Mouse (Mus musculus) forebrain, embryonic 16.5 days (tissue): ENCODE results near the gene Ppp1r12a. TPM values are rescaled to one million over a fixed set of nuclear protein-coding genes. Genes with fewer than 3 reads are reported as not detected.

Source experiments
- ATAC-seq: fragments of 200-750 bp; cut with Nextera tagmentation; 2 replicates; pipeline ENCODE4 v1.8.0; 2017; ENCODE audit warnings: mild to moderate bottlenecking, moderate library complexity
- H3K27ac ChIP-seq: fragments of 300-500 bp; sonication (generic); 2 replicates; pipeline ENCODE4 v1.5.1; 2014; ENCODE audit warnings: low read length, control low read depth
- H3K27me3 ChIP-seq: fragments of 300-500 bp; sonication (generic); replicated peaks from 2 replicates; pipeline ENCODE4 v1.6.1; 2014; ENCODE audit warnings: low read length; ENCODE audit not compliant: control insufficient read depth, insufficient read depth
- H3K36me3 ChIP-seq: fragments of 300-500 bp; sonication (generic); 2 replicates; pipeline ENCODE4 v1.6.1; 2014; ENCODE audit not compliant: control insufficient read depth, insufficient read depth
- H3K4me1 ChIP-seq: fragments of 300-500 bp; sonication (generic); replicated peaks from 2 replicates; pipeline ENCODE4 v1.6.1; 2014; ENCODE audit warnings: low read length; ENCODE audit not compliant: control insufficient read depth, insufficient read depth
- H3K4me2 ChIP-seq: fragments of 300-500 bp; sonication (generic); 2 replicates; pipeline ENCODE4 v1.6.1; 2014; ENCODE audit warnings: mild to moderate bottlenecking, low read length, control low read depth
- H3K4me3 ChIP-seq: fragments of 300-500 bp; sonication (generic); replicated peaks from 2 replicates; pipeline ENCODE4 v1.5.1; 2014; ENCODE audit warnings: mild to moderate bottlenecking, low read length, control low read depth
- H3K9ac ChIP-seq: fragments of 300-500 bp; sonication (generic); replicated peaks from 2 replicates; pipeline ENCODE4 v1.6.1; 2014; ENCODE audit warnings: low read depth, low read length, control low read depth
- H3K9me3 ChIP-seq: fragments of 300-500 bp; sonication (generic); 2 replicates; pipeline ENCODE4 v1.6.1; 2016; ENCODE audit warnings: low read length; ENCODE audit not compliant: control insufficient read depth
- WGBS: fragments of 180-500 bp; shearing (Covaris S2); extraction: QIAGEN DNeasy Blood & Tissue Kit; methylation state at CpG from one replicate; pipeline ENCODE4 v1.1.7; 2014; 5-methylcytosine and 5-hydroxymethylcytosine counted together
- polyA plus RNA-seq: library from polyadenylated mRNA; unstranded; fragments of >200 nt; fragmentation: Nextera tagmentation; extraction: Ambion mirVana; gene quantifications from 2 replicates; pipeline ENCODE4 v1.2.1, GENCODE M21; 2015

Gene Ppp1r12a
- polyA plus RNA-seq, 1 experiment from 2014 or later, result 81.7 TPM

DNA sequence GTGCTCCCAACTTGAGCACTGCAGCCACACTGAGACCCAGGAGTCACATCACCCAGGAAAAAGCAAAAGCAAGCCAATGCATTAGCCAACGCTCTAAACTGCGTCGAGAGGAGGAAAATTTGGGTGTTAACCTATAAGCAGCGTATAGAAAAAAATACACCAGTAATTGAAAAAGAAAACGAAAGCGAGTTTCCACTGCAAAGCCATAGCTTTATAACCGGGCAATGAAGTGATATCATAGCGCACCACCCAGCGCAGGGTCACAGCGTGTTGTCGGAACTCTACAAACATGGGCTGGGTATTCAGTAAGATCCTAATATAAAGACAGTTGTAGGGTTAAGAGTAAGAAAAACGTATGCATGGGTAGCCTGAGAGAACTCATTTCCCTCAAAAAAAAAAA, 167.0 kb downstream of the Ppp1r12a start:
- Histone ChIP-seq H3K4me1 (peaks cover 19% of the 10 kb centered on the region), H3K36me3 (no peaks in the 10 kb centered on the region), H3K4me2 (no peak overlapping the region), H3K27ac (no peak overlapping the region), H3K27me3 (peaks cover 15% of the 10 kb centered on the region), H3K9me3 (no peaks in the 10 kb centered on the region), H3K4me3 (no peak overlapping the region), H3K9ac (no peak overlapping the region)
- no peak for ATAC-seq
- WGBS, result 88% methylated on average over 12 of the region's 12 CpGs

- Histone ChIP-seq H3K36me3 (no peaks in the 10 kb centered on the region), H3K9ac (no peak overlapping the region), H3K4me3 (no peak overlapping the region), H3K27ac (no peak overlapping the region), H3K4me1 (peaks cover 19% of the 10 kb centered on the region), H3K9me3 (no peaks in the 10 kb centered on the region), H3K27me3 (peaks cover 15% of the 10 kb centered on the region), H3K4me2 (no peak overlapping the region)
- 84% methylated on average over 5 of the region's 5 CpGs for WGBS
- no peak for ATAC-seq
Measured at GRCm38 (mm10) chr10:108329771-108330170, 167.8 kb downstream of the Ppp1r12a start.

DNA sequence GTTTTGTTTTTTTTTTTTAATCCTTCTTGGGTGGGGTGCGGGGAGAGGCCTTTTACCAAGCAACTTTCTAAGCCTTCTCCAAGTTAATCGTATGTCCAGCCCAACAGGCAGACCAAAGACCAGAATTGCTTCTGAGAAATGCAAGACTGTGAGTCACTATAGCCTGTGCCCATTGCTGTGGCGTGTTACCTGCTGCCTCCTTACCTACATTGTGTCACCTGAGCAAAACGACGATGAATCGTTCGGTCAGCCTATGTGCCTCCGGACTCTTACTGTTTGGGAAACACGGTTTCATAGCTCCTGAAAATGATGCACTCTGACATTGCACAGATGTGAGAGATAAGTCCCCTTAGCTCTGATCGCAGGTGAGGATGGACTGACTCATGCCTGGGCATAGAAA, 169.0 kb downstream of the Ppp1r12a start:
- H3K4me1 ChIP-seq, result peaks cover 19% of the 10 kb centered on the region
- no peaks in the 10 kb centered on the region for H3K9me3 ChIP-seq
- ATAC-seq, result no peak
- no peak overlapping the region; the same call in 1 of the 2 replicates for H3K4me3 ChIP-seq
- peaks cover 15% of the 10 kb centered on the region for H3K27me3 ChIP-seq
- peak overlapping the region; percentile 99 for H3K4me2 ChIP-seq
- H3K9ac ChIP-seq, result no peak overlapping the region
- no peak overlapping the region for H3K27ac ChIP-seq
- WGBS, result 9% methylated on average over 10 of the region's 10 CpGs
- no peaks in the 10 kb centered on the region for H3K36me3 ChIP-seq

GRCm38 (mm10) chr10:108331784-108332561, 170.0 kb downstream of the Ppp1r12a start, which contains the start of gene Pawr:
Gene Pawr (plus strand): TSS chr10:108332121.
- peak; percentile 82 for ATAC-seq
- H3K4me3 ChIP-seq, result peak within 1 kb of the TSS; percentile 69
- peak within 1 kb of the TSS; percentile 69 for H3K9ac ChIP-seq
- no peak within 1 kb of the TSS for H3K27ac ChIP-seq
- H3K4me1 ChIP-seq, result peaks cover 19% of the 10 kb centered on the region
- peaks cover 15% of the 10 kb centered on the region for H3K27me3 ChIP-seq
- H3K9me3 ChIP-seq, result no peaks in the 10 kb centered on the region
- under 1% methylated on average over 79 of the region's 85 CpGs for WGBS
- peak within 1 kb of the TSS; percentile 99 for H3K4me2 ChIP-seq
- H3K36me3 ChIP-seq, result no peaks in the 10 kb centered on the region

DNA sequence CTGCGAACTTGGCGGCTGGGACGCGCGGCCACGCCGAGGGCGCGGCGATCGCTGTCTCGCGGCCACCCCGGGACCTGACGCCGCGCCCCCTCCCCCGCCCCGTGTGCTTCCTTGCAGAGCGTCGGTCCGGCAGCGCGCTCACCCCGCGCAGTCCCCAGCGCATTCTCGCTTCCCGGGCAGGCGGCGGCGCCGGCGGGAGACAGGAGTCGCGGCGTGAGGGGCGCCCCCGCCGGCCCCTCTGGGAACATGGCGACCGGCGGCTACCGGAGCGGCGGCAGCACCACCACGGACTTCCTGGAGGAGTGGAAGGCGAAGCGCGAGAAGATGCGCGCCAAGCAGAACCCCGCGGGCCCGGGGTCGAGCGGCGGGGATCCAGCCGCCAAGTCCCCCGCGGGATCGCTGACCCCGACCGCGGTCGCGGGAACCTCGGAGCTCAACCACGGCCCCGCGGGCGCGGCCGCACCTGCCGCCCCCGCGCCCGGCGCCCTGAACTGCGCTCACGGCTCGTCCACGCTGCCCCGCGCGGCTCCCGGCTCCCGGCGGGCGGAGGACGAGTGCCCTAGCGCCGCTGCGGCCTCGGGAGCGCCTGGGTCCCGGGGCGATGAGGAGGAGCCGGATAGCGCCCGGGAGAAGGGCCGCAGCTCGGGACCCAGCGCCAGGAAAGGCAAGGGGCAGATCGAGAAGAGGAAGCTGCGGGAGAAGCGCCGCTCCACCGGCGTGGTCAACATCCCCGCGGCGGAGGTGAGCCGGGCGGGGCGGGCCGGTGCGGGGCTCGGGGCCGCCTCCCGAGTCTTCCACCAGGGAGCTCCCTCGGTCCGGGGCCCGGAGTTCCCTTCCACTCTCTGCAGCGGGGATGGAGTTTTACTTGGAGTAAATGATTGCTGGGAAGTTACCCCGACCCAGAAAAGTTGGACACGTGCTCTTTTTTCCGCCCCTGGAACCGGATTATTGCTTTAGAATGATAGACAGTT, 170.9 kb downstream of the Ppp1r12a start:
- WGBS, result under 1% methylated on average over 112 of the region's 129 CpGs
- Histone ChIP-seq H3K4me2 (peak overlapping the region; percentile 99), H3K27me3 (peaks cover 15% of the 10 kb centered on the region), H3K4me3 (peak overlapping the region; percentile 69), H3K27ac (no peak overlapping the region), H3K9me3 (no peaks in the 10 kb centered on the region), H3K9ac (peak overlapping the region; percentile 69), H3K36me3 (no peaks in the 10 kb centered on the region), H3K4me1 (peaks cover 19% of the 10 kb centered on the region)
- ATAC-seq, result peak; percentile 70

- H3K9me3 ChIP-seq, result no peaks in the 10 kb centered on the region
- H3K4me1 ChIP-seq, result peaks cover 20% of the 10 kb centered on the region
- peak overlapping the region; percentile 99 for H3K4me2 ChIP-seq
- no peaks in the 10 kb centered on the region for H3K36me3 ChIP-seq
- WGBS, result 5% methylated on average over 12 of the region's 12 CpGs
- no peak for ATAC-seq
- no peak overlapping the region for H3K27ac ChIP-seq
- peaks cover 15% of the 10 kb centered on the region for H3K27me3 ChIP-seq
- peak overlapping the region; percentile 69 for H3K4me3 ChIP-seq
- no peak overlapping the region for H3K9ac ChIP-seq
Measured at GRCm38 (mm10) chr10:108333642-108334041, 171.6 kb downstream of the Ppp1r12a start.

Other genes starting within 250 kb of the Ppp1r12a start
- 2.2 and 2.4 TPM in 2 replicates for gene Pawr, start 169.9 kb downstream of the Ppp1r12a start, polyA plus RNA-seq